Mouse (Mus musculus) MN1 (cell line): ENCODE data around the gene Fbxl17.

Experiments used
- DNase-seq: peaks from one replicate; pipeline ENCODE4 v3.0.0-alpha.2; 2016; ENCODE audit warnings: low spot score

Gene Fbxl17

DNA sequence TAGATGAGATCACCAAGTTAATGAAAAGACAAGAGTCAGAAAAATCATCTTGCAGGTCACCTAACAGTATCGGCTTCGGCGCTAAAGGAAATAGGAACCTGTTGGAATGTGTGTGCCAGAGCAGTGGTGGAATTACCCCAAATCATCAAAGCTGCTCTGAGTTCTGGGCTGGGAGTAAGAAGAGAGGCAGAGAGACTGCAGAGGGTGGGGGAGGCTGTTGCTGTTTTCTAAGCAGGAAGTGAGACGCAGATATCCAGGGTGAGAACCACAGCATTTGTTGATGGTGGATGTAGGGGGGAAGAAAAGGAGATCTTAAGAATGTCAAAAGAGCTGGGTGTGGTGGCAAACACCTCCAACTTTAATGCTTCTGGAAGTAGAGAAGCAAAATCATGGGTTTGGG lies 406.6 kb downstream of the Fbxl17 start:
- no peak for DNase-seq

DNA sequence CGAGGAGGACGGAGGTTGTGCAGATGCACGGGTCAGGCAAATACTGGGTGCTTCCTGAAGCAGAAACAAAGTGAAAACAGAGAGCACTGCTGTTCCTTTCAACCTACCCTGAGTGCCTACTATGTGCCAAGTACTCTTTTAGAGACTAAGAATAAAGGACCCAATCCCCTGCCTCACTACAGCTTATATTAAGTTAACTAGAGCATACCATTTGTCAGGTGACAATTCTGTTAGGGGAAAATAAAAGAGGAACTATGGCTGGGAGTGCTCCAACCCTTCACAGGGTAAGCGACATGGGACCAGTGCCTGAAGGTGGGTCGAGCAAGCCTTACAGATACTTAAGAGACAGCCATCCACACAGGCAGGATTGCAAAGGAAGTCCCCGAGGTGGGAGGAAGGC lies 407.0 kb downstream of the Fbxl17 start:
- DNase-seq: no peak

DNA sequence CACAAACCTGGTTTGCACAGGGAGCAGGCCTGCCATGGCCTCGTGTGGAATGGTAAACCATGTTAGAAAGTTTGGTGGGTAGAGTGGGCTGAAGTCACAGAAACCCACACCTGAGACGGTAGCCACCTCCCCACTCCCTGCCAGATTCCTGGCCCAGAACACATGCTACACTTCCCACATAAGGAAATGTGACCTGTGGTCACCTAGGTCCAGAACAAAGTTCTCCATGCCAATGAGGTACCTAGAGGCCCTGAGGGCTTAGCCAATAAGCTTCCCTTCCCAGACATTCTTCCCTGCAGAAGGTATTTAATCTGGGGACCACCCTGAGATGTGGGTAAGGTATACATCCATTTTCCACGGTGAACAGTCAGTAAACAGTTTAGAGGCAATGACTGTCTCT lies 409.7 kb downstream of the Fbxl17 start:
- DNase-seq: no peak

DNA sequence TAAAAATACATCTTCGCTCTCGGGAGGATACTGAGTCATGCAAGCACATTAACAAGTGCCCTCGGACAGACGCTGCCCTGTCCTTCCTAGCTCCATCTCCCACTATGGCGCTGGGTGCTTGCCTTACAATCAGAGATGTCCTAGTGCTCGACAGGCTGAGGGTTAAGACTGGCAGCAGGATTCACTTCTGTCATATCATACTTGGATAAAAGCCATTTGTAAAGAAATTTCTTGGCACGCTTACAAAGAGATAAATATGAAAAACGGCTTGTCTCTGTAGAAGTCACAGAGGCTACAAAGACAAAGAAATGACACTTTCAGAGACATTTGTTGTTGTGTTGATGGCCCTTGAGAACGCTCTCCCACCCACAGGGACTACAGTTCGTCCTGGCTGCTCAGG lies 412.6 kb downstream of the Fbxl17 start:
- no peak for DNase-seq

DNA sequence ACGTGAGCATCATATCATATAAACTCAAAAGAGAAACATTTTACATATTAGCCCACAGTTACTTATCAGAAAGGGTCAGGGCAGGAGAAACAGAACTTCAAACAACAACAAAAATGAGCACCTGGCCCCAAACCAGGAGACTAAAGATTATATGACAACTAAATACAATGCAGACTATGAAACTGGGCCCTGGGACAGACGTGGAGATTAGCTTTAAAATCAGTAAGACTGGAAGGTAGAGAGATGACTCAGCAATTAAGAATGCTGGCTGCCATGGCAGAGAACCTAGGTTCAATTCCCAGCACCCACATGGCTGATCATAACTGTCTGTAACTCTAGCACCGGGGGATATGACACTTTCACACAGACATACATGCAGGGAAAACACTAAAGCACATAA lies 413.3 kb downstream of the Fbxl17 start:
- no peak for DNase-seq

DNA sequence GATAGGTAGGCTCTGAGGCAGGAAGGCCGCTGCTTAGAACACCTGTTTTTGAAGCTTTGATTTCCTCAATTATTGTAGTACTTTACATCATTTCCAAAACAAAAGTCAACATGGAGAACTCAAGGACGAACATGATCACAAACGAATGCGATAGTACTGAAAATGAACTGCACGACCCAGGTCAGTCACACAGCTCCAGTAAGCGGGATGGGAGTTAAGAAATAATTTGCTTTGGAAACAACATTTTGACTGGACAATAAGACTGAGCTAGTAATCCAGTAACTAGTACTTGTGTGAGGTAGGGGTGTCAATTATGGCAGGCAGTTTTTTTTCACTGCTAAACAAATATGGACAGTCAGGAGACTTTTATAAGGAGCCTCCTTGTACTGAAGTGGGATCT lies 414.6 kb downstream of the Fbxl17 start:
- no peak for DNase-seq

DNA sequence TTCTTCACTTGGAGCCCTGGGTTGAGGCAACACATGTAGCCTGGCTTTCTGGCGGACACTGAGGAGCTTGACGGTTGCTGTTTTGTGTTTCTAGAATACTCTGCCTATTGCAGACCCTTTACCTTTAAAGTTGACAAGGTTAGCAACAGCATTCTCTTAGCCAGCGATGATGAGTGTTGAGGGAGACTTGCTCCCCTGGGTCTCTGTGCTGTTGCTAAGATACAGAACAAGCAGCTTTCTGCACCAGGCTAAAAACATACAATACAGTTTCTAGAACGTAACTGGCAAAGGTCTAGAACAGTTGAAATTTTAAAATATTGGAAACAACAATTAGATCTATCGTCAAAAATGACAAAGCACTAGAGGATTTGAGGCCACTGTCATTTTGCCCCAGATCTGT lies 420.7 kb downstream of the Fbxl17 start:
- DNase-seq: no peak

DNA sequence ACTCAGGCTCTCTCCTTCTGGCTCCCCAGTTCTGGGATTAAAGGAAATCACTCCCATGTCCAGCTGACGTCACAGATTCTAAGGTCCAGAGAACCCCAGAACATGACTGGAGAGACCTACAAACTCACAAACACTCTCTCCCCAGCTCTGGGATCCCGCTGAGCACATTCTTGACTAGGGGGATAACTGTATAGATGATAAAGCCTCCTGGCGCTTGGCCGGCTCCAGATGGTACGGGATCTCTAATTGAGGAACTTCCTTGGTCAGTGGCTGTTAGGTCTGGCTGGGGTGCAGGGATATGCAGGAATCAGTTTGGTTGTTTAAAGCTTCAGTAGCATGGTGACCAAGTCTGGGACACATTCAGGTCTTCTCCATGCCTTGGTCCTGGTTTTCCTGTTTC lies 422.3 kb downstream of the Fbxl17 start:
- DNase-seq: no peak

DNA sequence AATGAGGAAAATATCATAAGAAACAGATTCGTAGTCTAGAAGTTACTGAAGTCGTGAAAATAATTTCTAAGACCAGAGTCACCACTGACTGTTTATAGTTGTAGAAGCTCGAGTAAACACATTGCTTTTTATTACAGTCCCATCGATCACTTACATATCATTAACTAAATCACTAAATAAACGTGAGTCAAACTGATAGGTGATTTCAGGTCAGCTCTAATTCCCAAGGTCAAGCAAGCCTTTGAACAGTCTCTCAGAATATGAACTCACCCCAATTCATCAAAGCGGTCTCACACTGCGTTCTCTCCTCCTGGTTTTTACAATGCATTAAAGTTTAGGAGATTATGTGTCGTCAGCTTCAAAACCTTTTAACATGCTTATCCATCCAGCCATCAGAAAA lies 423.2 kb downstream of the Fbxl17 start:
- no peak for DNase-seq

DNA sequence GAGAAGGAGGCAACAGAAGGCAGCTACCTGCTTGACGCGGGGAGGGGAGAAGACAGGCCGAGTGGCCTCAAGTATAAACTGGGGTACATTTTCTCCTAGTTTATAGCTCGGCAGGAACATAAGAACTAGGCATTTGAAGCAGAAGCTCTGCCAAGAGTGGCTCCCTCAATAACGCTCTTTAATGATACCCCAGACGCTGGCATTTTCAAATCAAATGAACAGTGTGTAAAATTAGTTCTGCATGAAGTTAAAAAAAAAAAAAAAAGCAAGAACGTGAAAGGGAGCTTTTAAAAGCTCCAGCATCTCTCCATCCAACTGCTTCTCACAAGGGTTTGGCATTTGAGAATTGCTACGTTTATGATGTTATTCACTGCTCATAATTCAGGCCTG lies 423.8 kb downstream of the Fbxl17 start:
- DNase-seq: no peak

DNA sequence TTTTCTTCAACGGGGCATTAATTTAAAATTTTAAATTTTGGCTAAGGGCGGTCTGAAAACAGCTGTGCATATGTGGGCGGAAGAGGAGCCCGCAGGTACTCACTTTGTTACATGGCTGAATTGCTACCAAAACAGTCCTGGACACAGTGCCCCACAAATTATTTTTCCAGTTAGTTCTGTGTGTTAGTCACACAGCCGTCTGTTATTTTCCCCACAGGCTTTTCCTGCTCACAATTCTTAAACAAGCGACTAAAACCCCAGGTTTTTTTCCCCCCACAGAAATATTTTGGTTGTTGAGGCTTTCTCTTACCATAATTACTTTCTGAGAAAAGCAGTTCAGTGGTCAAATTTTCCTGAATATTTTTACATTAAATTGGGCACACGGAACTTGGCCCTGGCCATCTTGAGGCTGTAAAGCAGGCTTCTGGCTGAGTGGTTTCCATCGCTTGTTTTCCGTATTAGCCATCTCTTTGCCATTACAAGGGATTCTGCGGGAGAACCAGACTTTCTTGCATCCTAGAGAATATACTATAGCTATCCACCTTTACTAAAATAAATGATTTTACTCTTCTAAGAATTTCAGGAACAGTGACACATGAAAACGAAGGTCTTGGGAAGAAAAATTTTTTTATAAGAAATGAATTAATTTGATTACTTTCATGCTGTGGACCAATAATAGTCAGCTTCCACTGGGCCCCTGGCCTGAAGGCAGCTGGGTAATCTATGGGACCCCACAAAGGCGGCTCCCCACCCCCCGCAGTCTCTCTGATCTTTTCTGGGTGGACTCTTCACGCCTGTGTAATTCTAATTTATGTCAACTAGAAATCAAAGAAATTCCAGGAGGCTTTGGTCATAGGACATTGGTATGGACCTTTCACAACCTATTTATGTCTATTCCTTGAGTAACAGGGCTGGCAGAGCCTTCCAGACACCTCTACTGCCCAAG lies 424.5 kb downstream of the Fbxl17 start:
- no peak for DNase-seq

DNA sequence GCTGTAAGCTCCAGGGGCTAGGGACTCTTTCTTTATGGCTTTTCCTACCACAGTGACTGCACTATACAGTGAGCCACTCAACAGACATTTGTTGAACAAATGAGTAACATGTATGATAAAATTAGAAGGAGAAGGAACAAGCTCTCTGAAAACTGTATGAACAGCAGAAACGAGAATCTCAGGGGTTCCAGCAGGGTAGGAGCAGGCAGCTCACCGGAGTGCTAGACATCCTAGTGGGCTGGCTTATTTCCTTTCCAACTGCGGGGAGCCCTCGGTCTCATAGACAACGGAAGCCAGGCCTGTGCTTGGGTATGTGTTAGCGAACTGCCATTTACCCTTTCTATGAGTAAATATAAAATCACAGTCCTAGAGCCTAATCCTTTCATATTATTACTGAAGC lies 426.5 kb downstream of the Fbxl17 start:
- DNase-seq: no peak

DNA sequence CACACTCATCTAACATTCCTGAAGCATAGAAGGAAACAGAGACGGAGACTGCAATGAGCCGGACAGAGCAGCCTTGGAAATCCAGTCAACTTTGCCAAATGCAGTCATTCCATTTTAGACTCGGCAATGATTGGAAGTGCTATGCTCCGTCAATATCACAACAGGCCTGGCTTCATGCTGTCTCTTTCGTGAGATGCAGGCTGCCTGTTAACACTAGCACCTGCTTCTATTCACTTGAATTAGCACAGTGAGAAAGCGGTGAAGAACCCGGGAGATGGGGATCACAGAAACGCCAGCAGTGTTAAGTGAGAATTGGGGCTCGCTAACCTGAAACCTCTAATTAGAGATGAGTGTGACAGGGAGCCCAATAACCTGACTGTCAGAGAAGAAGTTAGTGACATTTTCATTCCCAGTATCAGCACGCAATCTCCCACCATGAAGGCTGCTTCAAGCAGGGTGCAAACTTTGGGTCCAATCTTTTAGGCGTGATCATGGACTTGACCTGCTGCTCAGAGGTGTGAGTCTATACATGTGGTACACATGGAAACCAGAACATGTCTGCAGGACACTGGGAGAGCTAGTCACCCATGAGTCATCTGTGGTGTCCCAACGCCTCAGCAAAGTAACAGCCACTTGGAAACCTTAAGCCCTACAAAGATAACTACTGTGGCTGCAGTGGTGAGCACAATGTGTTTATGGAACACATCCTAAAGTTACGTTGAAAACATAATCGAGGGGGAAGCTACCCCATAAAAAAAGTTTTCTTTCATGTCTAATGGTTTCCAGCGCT lies 428.5 kb downstream of the Fbxl17 start:
- no peak for DNase-seq

DNA sequence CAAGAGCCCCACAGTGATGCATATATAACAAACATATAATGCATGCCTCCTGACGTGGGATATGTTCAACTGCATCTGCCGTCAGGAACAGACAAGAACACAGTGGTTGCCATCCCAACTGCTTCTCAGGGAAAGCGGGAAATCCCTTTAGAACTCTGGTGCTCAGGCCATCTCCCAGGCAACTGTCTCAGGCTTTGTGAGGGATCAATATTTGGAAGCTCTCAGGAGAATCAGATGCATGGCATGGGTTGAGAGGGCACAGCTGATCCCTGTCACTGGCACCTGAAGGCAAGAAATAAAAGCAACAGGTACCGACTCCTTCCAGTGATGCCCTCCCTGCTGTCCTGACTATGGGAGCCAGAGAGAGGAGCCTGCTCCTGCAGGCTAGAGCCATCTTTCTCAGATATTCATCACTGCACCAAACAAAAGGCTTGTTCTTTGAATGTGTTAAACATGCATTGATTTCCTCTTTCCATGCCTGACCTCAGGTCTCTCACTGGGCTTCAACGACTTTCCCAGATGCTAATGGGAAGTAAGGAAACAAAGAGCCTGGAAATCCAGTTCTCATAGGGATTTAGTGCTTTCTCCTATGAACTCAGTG lies 429.6 kb downstream of the Fbxl17 start:
- no peak for DNase-seq

DNA sequence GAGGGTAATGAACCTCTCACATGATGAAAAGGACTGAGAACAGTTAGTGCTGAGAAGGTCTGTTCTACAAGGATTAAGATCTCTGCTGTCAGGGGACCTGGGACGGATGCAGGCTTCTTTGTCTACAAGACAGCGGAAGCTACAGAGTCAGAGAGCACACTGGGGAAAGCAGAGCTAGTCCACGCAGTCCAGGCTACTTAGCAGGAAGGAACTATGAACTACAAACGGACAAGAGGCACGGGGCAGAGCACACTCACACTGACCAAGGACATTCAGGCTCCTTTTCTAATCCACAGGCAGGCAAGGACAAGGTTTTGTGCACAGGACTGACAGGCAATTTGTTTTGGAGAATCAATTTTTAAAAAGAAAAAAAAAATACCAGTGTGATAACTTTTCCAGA lies 437.0 kb downstream of the Fbxl17 start:
- no peak for DNase-seq

DNA sequence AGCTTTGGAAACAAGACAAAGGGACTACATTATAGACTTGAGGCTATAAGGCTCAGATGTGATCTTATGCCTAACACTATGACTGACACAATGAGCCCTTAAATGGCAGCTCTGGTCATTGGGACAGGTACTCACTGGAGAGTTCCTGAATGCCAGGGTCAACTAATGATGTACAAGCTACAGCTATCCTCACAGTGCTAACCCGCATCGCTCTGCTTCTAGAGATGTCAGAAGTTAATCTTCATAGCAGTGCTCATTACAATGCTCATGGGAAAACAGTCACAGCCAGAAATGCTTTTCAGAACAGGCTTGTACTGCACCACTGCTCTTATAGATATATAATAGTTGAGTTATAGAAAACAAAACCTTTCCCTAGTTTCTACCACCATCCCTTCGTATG lies 438.0 kb downstream of the Fbxl17 start:
- DNase-seq: no peak

DNA sequence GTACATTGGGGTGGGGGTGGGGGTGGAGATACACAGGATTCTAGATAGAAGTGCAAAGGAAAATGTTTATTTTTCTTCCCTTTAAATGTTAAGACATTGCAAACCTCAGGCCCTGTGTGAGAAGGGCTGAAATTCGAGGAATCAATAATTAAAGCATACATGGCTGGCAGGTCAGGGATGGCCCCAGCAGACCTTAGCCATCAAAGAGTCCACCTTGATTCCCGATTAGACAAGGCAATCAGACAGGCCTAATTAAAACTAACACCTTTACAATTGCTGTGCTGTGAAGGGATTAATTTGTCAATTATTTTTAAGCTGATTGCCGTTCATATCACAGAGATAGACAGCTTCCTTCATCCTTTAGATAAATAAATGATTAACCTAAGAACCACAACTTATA lies 439.0 kb downstream of the Fbxl17 start:
- no peak for DNase-seq

DNA sequence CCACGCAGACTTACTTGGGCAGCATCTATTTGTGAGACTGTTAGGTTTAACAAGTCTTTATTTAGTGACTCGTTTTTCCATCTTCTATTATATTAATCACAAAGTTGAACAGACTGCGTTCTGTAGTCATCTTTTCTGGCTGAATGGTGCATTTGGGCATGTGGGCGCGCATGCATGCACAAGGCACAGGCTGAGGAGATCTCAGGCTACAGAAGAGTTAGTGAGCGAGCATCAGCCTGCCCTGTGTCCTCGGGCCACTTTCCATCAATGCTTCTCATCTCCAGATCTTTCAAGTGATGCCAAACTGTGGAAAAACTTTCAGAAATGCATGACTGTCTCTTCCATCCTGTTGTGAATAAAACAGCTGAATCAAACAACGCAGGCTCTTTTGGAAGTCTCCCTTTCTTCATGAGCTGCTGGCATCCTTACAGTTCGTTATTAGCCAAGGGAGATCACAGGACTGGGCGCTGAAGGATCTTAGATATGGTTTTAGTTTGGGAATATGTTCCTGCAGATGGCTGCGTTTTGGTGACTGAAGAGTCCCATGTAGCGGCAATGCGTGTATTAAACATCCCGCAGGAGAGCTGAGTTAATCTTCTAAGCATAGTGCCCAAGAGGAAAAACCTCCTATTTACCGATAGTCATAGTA lies 442.0 kb downstream of the Fbxl17 start:
- no peak for DNase-seq

DNA sequence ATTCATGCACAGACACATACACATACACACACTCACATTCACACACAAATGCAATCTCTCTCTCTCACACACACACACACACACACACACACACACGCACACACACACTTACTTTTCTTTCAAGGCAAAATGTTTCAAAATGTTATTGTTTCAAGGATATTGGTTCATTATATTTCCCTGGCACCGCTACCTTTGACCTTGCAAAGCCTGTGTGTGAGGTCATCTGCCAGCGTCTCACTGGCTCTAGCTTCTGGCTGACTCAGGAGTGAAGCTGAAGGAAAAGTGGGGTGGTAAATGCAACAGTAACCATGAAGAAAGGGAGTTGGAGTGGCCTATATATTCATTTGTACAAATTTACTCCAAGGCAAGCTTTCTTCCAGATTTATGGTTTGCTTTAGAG lies 442.8 kb downstream of the Fbxl17 start:
- DNase-seq: no peak

DNA sequence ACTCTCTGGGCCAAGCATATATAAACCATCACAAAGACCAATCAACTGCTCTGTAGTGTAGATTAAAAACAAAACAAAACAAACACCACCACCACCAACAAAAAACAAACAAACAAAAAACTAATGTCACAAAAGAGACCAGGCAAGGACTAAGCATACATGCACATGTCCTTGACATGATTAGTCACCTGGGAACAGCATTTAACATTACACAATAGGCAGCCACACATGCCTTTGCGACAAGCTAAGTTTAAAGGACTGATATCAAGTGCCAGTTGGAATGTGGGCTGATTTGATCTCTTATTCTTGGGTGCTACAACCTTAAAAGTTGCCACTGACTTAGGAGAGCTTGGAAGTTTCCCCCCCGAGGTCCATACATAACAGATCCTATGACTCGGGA lies 446.5 kb downstream of the Fbxl17 start:
- no peak for DNase-seq

DNA sequence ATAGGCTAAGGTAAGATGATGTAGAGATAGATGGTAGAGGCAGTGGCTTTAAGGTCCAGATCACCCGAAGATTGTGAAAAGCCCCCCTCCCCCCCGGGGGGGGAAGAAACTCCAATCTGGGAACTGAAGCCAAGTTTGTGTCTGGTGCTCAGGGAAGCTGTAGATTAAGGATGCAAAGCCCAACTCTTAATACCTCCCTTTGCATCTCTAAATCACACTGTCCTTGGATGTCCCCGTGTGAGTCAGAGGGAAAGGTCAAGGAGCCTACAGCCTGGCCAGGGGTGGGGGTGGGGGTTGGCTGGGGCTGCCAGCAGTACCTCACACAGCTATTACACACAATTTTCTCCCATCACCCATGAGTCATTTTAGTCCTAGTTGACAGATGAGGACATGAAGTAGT lies 453.4 kb downstream of the Fbxl17 start:
- no peak for DNase-seq

DNA sequence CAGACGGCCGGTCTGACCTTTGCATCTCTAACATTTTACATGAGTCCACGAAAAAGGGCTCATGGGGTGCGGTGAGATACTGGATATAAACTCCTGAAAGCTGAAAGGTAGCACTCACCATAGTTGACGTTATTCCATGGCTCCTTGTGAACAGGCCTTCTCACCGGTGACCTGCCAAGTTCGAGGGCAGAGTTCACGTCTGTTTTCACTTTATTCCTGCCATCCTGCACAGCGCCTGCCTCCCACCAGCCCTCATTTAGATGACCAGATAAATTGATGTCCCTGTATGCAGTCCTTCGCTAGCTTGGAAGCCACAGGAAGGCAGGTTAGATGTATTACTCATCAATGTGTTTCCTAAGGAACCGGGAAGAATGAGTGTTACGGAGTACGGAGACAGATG lies 454.5 kb downstream of the Fbxl17 start:
- no peak for DNase-seq
